8 mouse cellular contexts compared by ENCODE assay signal in the genomic region with DNA sequence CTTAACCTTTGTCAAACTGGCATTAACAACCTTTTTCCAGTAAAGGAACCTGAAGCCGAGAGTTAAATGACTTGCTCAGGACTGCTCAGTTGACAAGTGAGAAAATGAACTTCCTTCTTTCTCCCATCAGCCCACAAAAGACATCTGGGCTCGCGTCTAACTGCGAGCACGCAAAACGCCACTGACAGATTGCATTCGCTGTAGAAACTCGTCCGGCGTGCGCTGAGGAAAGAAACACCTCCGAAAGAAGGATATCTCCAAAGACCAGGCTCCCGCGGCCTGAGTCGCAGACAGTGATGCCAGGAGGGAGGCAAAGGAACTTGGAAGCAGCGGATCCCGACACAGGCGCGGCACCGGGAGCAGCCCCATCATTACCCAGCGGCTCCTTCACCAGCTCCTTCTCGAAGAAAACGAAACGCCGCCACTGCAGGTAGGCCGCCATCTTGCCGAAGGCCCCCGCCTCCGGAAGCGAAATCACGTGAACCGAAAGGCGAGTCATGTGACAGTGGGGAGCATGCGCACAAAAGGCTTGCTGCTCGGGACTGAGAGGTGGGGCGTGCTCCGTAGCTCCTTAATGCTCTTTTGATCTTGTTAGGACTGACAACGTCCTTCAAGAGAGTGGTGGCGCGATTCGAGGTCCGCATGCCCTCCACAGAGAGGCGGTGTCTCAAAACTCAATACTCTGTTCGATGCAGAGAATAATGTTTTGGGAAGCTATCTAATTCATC. TPM values are rescaled to one million over a fixed set of nuclear protein-coding genes. Genes with fewer than 3 reads are reported as not detected.
DNase-seq lines count a peak whose midpoint lies in the region; ATAC-seq lines count a peak whose summit lies in the region.

A gene (minus strand): TSS at position 481 of the 728 bp plus-strand sequence.

- under 1% methylated on average over 44 of the region's 44 CpGs for WGBS in heart, embryonic 10.5 days
- under 1% methylated on average over 44 of the region's 44 CpGs for WGBS in kidney, embryonic 15.5 days

- H3K4me1 ChIP-seq in heart, embryonic 10.5 days: peaks cover 7% of the 10 kb centered on the region
- peaks cover 8% of the 10 kb centered on the region for H3K4me1 ChIP-seq in kidney, embryonic 15.5 days

- H3K4me3 ChIP-seq in heart, embryonic 10.5 days: peak within 1 kb of the TSS; percentile 95
- peak within 1 kb of the TSS; percentile 80 for H3K4me3 ChIP-seq in kidney, embryonic 15.5 days (replicated peaks)

- peak within 1 kb of the TSS; percentile 87 for H3K27ac ChIP-seq in heart, embryonic 10.5 days
- H3K27ac ChIP-seq in kidney, embryonic 15.5 days: peak within 1 kb of the TSS; percentile 80

- peak; percentile 95 to 96 for DNase-seq in B cell, adult 2 months
- DNase-seq in brain, adult 2 months (ENCODE audit: low read depth, low spot score): peak; percentile 98
- DNase-seq in heart, embryonic 10.5 days (ENCODE audit: low spot score): peak; percentile 99
- DNase-seq in liver: peak; percentile 97
- DNase-seq in spleen, postnatal 4 days (ENCODE audit: low spot score in 2 of 2): peak; percentile 96 to 98

- no peaks in the 10 kb centered on the region for H3K9me3 ChIP-seq in heart, embryonic 10.5 days
- H3K9me3 ChIP-seq in kidney, embryonic 15.5 days (replicated peaks): no peaks in the 10 kb centered on the region

- no peaks in the 10 kb centered on the region for H3K27me3 ChIP-seq in heart, embryonic 10.5 days (ENCODE audit: insufficient read depth, poor library complexity, severe bottlenecking)
- no peaks in the 10 kb centered on the region for H3K27me3 ChIP-seq in kidney, embryonic 15.5 days

- H3K36me3 ChIP-seq in heart, embryonic 10.5 days: peaks cover 31% of the 10 kb centered on the region
- peaks cover 35% of the 10 kb centered on the region for H3K36me3 ChIP-seq in kidney, embryonic 15.5 days

- peak within 1 kb of the TSS; percentile 85 for H3K9ac ChIP-seq in kidney, embryonic 15.5 days

- peak within 1 kb of the TSS; percentile 76 for H3K4me2 ChIP-seq in kidney, embryonic 15.5 days

- ATAC-seq in erythroblast, adult 5-6 weeks (replicated peaks; ENCODE audit: low FRiP score, poor library complexity, severe bottlenecking): peak; percentile 97
- peak; percentile 89 for ATAC-seq in kidney, embryonic 15.5 days (replicated peaks; ENCODE audit: low FRiP score)
- ATAC-seq in monocyte, adult 5-6 weeks (replicated peaks; ENCODE audit: insufficient number of reproducible peaks, low FRiP score, low TSS enrichment, poor library complexity, severe bottlenecking): peak; percentile 97

RNA-seq across cellular contexts. Expression of the gene that starts here (rescaled TPM):
- total RNA-seq in erythroblast, adult 5-6 weeks (2015; ENCODE audit: low replicate concordance): 7.7 and 8.2 TPM in 2 replicates
- 7.8 and 12.1 TPM in 2 replicates for total RNA-seq in erythroblast, adult 5-6 weeks (2017; ENCODE audit: low replicate concordance)
- 22.8 and 26.3 TPM in 2 replicates for polyA plus RNA-seq in heart, embryonic 10.5 days (2016; fragmentation: Nextera tagmentation; extraction: Ambion mirVana)
- 30.4 and 32.9 TPM in 2 replicates for polyA plus RNA-seq in kidney, embryonic 15.5 days (2015; fragmentation: Nextera tagmentation; extraction: Ambion mirVana)
- total RNA-seq in monocyte, adult 5-6 weeks (2017): 27.4 to 38.1 TPM (median 32.2 TPM) in 3 replicates

Comparison
In these comparisons a context has a peak if more than half of its experiments do, and no peak if none do; other contexts are left out.
1. Peak in every context shown above with its lines: DNase-seq, ATAC-seq, H3K4me3 ChIP-seq and H3K27ac ChIP-seq.